Mouse (Mus musculus): Measurements from ENCODE around the gene Trappc1.

The Trappc1 gene

DNA sequence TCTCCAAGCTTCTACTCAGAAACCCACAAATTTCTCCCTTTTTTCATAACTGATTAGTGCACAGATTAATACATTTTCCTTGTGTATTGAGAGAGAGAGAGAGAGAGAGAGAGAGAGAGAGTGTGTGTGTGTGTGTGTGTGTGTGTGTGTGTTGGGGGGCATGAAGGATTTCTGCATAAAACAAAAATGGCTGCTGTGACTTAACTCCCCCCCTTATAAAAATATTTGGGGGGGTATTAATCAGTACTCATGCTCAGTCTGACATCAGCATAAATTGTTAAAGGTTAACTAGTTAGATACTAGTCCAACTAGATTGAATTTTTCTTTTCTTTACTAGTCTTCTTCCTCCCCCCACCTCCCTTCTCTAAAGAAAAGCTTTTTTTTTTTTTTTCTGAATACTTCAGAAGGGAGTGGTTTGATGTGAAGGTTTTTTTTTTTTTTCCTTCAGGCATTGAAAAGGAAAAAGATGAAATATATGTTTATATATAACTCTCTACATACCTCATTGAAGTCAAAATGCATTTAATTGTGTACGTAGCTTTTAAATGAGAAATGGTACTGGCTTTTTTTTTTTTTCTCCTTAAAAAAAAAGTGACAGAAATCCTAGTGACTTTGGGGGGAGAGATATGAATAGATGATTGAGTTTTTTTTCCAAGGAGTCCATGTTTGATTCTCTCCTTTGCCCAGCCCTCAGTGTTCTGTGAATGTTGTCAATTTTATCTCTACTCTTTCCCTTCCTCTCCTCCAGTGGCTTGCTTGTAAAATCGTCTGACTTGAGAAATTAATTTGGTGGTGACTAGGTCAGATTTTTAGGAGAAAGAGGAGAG is 46.4 kb downstream of the Trappc1 start:
- no peak for DNase-seq (ENCODE audit: low spot score)

DNA sequence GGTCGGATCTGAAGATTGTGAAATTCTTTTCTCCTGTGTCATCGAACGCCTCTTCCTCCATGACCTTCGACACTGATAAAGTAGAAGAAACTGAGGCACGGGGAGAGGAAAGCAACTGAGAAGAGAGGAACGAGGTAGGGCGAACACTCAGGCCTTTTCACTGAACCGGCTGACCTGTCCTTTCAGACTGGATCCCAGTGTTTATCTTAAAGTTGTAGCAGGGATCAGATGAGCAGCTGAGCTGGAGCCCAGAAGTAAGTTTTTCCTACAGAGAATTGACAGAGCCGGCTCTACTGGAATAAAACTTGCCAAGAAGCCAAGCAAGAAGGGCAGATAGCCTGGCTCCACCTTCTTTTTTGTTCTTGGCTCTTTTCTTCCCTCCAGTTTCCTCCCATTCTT is 47.0 kb downstream of the Trappc1 start:
- no peak for DNase-seq (ENCODE audit: low spot score)

DNA sequence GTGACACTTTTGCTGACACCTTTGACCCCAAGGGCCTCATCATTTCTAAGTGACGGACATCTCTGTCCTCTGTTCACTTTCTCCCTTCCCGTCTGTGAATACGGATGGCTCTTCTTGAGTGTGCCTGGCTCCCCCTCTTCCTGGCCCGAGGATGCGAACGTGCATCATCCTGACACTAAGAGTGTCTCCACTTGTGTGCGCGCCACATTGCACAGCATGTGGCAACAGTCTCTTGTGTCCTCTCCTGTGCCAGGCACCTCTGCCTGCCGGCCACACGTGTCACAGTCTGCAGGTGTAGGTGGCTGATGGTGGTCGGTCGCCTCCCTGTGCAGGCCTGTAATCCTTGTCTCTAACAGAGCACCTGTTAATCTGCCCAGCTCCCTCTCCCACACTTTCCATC is 47.8 kb downstream of the Trappc1 start:
- no peak for DNase-seq (ENCODE audit: low spot score)

DNA sequence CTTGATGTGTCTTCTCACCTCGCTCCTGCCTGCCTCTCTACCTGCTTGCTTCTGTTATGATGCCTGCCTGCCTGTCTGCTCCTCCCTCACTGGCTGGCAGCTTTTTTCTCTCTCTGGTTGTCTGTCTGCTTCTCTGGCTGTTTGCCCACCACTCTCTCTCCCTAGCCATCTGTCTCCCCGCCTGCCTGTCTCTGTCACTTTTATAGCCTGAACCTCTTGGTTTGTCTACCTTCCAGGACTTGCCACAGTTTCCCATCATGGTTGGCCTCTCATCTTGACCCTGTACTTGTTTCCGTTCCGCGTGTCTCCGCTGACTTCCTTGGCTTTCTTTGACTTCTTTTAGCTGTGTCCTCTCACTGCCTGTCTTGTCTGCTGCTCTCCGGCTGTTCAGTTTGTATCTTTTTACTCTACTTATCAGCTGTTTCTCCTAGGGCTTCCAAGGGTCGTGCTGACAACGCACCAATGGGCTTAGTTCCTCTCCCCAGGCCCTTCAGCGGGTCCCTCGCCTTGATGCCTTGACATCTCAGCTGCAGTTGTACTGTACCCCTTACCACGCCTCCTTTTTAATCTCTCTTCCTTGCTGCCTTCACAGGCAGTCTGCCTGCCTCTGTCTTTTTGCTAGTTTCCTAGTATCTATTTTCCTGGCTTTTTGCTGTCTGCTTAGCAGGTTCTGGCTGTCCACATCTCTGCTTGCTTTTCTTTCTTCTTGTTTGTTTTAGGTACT is 48.4 kb downstream of the Trappc1 start:
- no peak for DNase-seq (ENCODE audit: low spot score)

DNA sequence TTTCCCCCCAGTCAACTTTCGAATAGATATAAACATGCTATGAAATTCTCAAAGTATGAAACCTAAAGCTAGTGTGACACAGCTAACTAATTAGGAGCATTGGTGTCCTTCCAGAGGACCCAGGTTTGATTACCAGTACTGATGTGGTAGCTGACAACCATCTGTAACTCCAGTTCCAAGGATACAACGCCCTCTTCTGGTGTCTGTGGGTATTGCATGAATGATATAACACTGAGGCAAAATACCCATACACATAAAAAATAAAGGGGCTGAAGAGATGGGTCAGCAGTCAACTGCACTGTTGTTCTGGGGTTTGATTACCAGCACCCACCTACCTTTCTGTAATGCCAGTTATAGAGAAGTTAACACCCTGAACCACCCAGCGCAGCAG is 49.0 kb downstream of the Trappc1 start:
- DNase-seq (ENCODE audit: low spot score), result no peak

DNA sequence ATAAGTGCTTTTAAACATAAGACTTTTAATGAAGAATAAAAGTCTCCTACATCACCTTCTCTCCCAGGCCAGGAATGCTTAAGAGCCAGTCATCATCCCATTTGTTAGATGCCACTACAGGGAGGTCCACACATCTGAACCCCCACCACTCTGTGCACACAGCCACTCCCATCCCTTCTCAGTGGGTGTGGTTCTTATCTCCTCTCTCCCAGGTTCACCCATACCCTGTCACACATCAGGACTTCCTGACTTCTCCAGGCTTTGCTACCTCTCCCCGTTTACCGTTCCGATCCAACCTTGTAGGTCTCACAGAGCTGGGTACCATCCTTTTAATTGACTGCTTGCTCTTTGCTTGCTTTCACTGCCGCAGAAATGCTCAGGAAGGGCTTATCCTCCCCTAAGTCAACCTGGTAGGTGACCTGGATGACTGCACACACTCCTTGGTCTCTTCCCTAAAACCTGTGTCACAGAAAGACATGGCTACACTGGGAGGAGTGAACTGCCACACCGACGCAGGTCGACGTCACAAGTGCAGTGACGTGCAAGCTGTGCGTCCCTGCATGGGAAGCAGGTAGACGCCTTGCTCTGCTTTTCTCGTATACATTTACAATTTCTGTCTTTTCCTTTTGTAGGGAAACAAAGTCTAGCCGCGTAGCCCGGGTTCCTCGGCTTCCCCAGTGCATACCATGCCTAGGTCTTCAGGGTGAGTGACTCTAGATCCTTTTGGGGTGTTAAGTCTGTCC is 49.6 kb downstream of the Trappc1 start:
- DNase-seq (ENCODE audit: low spot score), result no peak
